Mouse (Mus musculus) forebrain, embryonic 14.5 days (tissue): Measurements from ENCODE around the gene Reep3. TPM values are rescaled to one million over a fixed set of nuclear protein-coding genes. Genes with fewer than 3 reads are reported as not detected.

ENCODE experiments used
- ATAC-seq: fragments of 200-750 bp; cut with Nextera tagmentation; 2 replicates; pipeline ENCODE4 v1.8.0; 2017; ENCODE audit warnings: mild to moderate bottlenecking, moderate library complexity
- DNase-seq: peaks from one replicate; pipeline ENCODE4 v3.0.0-alpha.2; 2015; ENCODE audit warnings: low spot score
- H3K27ac ChIP-seq: fragments of 300-500 bp; sonication (generic); 2 replicates; pipeline ENCODE4 v1.5.1; 2014; ENCODE audit warnings: low read depth, mild to moderate bottlenecking, control low read depth, low read length, moderate library complexity
- H3K27me3 ChIP-seq: fragments of 300-500 bp; sonication (generic); replicated peaks from 2 replicates; pipeline ENCODE4 v1.6.1; 2014; ENCODE audit warnings: low read length, control low read depth, mixed read lengths; ENCODE audit not compliant: control insufficient read depth, insufficient read depth
- H3K36me3 ChIP-seq: fragments of 300-500 bp; sonication (generic); 2 replicates; pipeline ENCODE4 v1.6.1; 2014; ENCODE audit warnings: low read length, control low read depth; ENCODE audit not compliant: control insufficient read depth, insufficient read depth
- H3K4me1 ChIP-seq: fragments of 300-500 bp; sonication (generic); 2 replicates; pipeline ENCODE4 v1.6.1; 2014; ENCODE audit warnings: antibody characterized with exemption, low read length, control low read depth; ENCODE audit not compliant: control insufficient read depth, insufficient read depth
- H3K4me2 ChIP-seq: fragments of 300-500 bp; sonication (generic); 2 replicates; pipeline ENCODE4 v1.6.1; 2014; ENCODE audit warnings: mild to moderate bottlenecking, control low read depth, low read length
- H3K4me3 ChIP-seq: fragments of 300-500 bp; sonication (generic); 2 replicates; pipeline ENCODE4 v1.5.1; 2014; ENCODE audit warnings: low read depth, low read length, control low read depth
- H3K9ac ChIP-seq: fragments of 300-500 bp; sonication (generic); 2 replicates; pipeline ENCODE4 v1.6.1; 2014; ENCODE audit warnings: mild to moderate bottlenecking, low read length, control low read depth, moderate library complexity
- H3K9me3 ChIP-seq: fragments of 300-500 bp; sonication (generic); replicated peaks from 2 replicates; pipeline ENCODE4 v1.6.1; 2016; ENCODE audit warnings: low read length, control low read depth, mixed read lengths; ENCODE audit not compliant: control insufficient read depth
- WGBS: fragments of 180-500 bp; shearing (Covaris S2); extraction: QIAGEN DNeasy Blood & Tissue Kit; methylation state at CpG from one replicate; pipeline ENCODE4 v1.1.7; 2014; 5-methylcytosine and 5-hydroxymethylcytosine counted together
- polyA plus RNA-seq: library from polyadenylated mRNA; unstranded; fragments of >200 nt; fragmentation: Nextera tagmentation; extraction: Ambion mirVana; gene quantifications from 2 replicates; pipeline ENCODE4 v1.2.1, GENCODE M21; 2014

Reep3 gene
- polyA plus RNA-seq, 1 experiment from 2014 or later = 26.7 TPM

DNA sequence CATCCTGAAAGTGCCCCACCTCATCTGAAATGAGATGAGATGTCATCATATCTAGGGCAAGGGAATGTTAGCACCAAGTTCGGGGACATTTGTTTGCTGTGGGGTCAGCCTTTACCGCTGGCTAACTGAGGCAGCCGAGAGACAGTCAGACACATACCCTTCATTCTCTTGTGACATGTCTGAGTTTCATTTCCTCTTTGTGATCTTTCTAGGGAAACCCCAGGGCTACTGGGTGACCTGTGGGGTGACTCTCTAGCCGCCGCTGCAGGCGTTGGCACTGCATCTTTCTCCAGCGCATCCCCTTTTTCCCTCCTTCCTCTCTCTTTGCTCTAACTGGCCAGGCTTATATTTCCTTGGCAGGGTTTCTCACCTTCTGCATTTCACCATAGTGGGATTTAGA lies 98.0 kb downstream of the Reep3 start:
- no peak overlapping the region for H3K9ac ChIP-seq
- DNase-seq = no peak

DNA sequence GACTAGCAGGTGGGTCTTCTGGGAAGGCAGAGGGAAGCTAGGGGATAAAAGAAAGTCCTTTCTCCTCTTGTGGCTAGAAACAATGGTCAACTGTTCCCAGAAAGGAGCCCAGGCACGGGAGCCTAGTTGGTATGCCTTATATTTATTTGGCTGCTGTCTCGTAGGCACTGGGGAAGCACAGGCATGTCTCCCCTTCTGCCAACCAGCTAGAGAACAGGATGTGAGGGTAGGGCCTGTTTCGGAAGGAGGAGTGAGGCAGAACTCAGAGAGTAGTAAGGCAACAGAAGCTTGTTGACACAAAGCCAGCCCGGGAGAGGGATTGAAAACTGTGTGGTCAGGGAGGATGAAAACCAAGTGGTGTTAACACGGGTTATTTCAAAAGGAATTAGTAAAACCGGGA lies 101.6 kb downstream of the Reep3 start:
- Histone ChIP-seq H3K36me3 (no peaks in the 10 kb centered on the region), H3K4me3 (no peak overlapping the region), H3K4me1 (peaks cover 9% of the 10 kb centered on the region; the same call in 1 of the 2 replicates), H3K9me3 (no peaks in the 10 kb centered on the region), H3K27me3 (no peaks in the 10 kb centered on the region), H3K9ac (no peak overlapping the region), H3K4me2 (no peak overlapping the region), H3K27ac (peak overlapping the region; percentile 46; the same call in 1 of the 2 replicates)
- ATAC-seq (no peak), DNase-seq (no peak)
- 53% methylated on average over 6 of the region's 6 CpGs for WGBS

More for the DNA sequence above, 98.0 kb downstream of the Reep3 start:
- H3K27ac ChIP-seq = no peak overlapping the region
- no peak overlapping the region for H3K4me2 ChIP-seq
- WGBS = 95% methylated on average over 7 of the region's 7 CpGs
- no peak overlapping the region for H3K4me3 ChIP-seq
- no peaks in the 10 kb centered on the region for H3K9me3 ChIP-seq
- peaks cover 21% of the 10 kb centered on the region for H3K4me1 ChIP-seq
- no peaks in the 10 kb centered on the region for H3K36me3 ChIP-seq
- no peak for ATAC-seq
- no peaks in the 10 kb centered on the region for H3K27me3 ChIP-seq

- H3K4me2 ChIP-seq = no peak overlapping the region
- H3K27me3 ChIP-seq = no peaks in the 10 kb centered on the region
- 59% methylated on average over 5 of the region's 5 CpGs for WGBS
- DNase-seq (peak; percentile 67), ATAC-seq (peak; percentile 63; the same call in 1 of the 2 replicates)
- H3K36me3 ChIP-seq = no peaks in the 10 kb centered on the region
- no peak overlapping the region for H3K9ac ChIP-seq
- H3K4me3 ChIP-seq = no peak overlapping the region
- peak overlapping the region; percentile 46; the same call in 1 of the 2 replicates for H3K27ac ChIP-seq
- peaks cover 9% of the 10 kb centered on the region; the same call in 1 of the 2 replicates for H3K4me1 ChIP-seq
- H3K9me3 ChIP-seq = no peaks in the 10 kb centered on the region
Observed at GRCm38 (mm10) chr10:66994469-66994868, 102.3 kb downstream of the Reep3 start.

GRCm38 (mm10) chr10:66992591-66992990 lies 104.2 kb downstream of the Reep3 start:
- peaks cover 9% of the 10 kb centered on the region; the same call in 1 of the 2 replicates for H3K4me1 ChIP-seq
- H3K27ac ChIP-seq = no peak overlapping the region
- H3K36me3 ChIP-seq = no peaks in the 10 kb centered on the region
- no peaks in the 10 kb centered on the region for H3K9me3 ChIP-seq
- 62% methylated on average over 5 of the region's 5 CpGs for WGBS
- H3K4me2 ChIP-seq = no peak overlapping the region
- ATAC-seq = no peak
- no peak overlapping the region for H3K4me3 ChIP-seq
- no peaks in the 10 kb centered on the region for H3K27me3 ChIP-seq
- no peak overlapping the region for H3K9ac ChIP-seq
- DNase-seq = no peak

DNA sequence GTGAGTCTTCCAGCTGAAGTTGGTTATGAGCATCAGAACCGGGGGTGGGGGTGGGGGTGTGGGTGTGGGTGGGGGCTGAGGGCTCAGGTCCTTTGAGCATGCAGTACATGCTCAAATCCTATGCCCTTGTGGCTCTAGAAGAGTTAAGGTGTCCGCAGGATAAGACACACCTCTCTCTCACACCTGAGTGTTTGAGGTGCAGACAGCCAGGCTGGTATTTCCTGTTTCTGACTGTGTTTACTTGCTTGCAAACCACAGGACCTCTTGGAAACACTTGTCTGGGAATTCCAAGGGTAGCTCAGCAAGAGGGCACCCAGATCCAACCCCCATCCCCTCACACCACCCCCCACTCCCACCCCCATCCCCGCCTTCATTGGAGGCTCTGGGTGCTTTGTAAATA lies 106.2 kb downstream of the Reep3 start:
- no peak overlapping the region for H3K4me2 ChIP-seq
- WGBS = 95% methylated on average over 3 of the region's 3 CpGs
- H3K4me3 ChIP-seq = no peak overlapping the region
- no peak overlapping the region for H3K9ac ChIP-seq
- H3K27ac ChIP-seq = no peak overlapping the region
- no peak for DNase-seq
- H3K36me3 ChIP-seq = no peaks in the 10 kb centered on the region
- H3K27me3 ChIP-seq = no peaks in the 10 kb centered on the region
- no peaks in the 10 kb centered on the region for H3K9me3 ChIP-seq
- ATAC-seq = no peak
- peaks cover 9% of the 10 kb centered on the region; the same call in 1 of the 2 replicates for H3K4me1 ChIP-seq

- H3K4me1 ChIP-seq = no peaks in the 10 kb centered on the region
- 95% methylated on average over 5 of the region's 5 CpGs for WGBS
- H3K27ac ChIP-seq = no peak overlapping the region
- no peak overlapping the region for H3K4me3 ChIP-seq
- no peaks in the 10 kb centered on the region for H3K27me3 ChIP-seq
- H3K4me2 ChIP-seq = no peak overlapping the region
- ATAC-seq = no peak
- no peaks in the 10 kb centered on the region for H3K36me3 ChIP-seq
- H3K9me3 ChIP-seq = no peaks in the 10 kb centered on the region
- H3K9ac ChIP-seq = no peak overlapping the region
- DNase-seq = no peak
Observed at GRCm38 (mm10) chr10:66983043-66983442, 113.7 kb downstream of the Reep3 start.

GRCm38 (mm10) chr10:66978215-66978614 lies 118.5 kb downstream of the Reep3 start:
- H3K9ac ChIP-seq = no peak overlapping the region
- ATAC-seq = no peak
- no peaks in the 10 kb centered on the region for H3K27me3 ChIP-seq
- 91% methylated on average over 2 of the region's 2 CpGs for WGBS
- no peaks in the 10 kb centered on the region for H3K4me1 ChIP-seq
- H3K9me3 ChIP-seq = no peaks in the 10 kb centered on the region
- no peak for DNase-seq
- no peak overlapping the region for H3K27ac ChIP-seq
- no peaks in the 10 kb centered on the region for H3K36me3 ChIP-seq
- no peak overlapping the region for H3K4me2 ChIP-seq
- H3K4me3 ChIP-seq = no peak overlapping the region

GRCm38 (mm10) chr10:66977093-66977492 lies 119.7 kb downstream of the Reep3 start:
- no peak overlapping the region for H3K4me2 ChIP-seq
- ATAC-seq = no peak

GRCm38 (mm10) chr10:66975451-66975850 lies 121.3 kb downstream of the Reep3 start:
- ATAC-seq = no peak

More at GRCm38 (mm10) chr10:66977093-66977492, 119.7 kb downstream of the Reep3 start:
- no peaks in the 10 kb centered on the region for H3K27me3 ChIP-seq
- no peak overlapping the region for H3K27ac ChIP-seq
- H3K9ac ChIP-seq = no peak overlapping the region
- DNase-seq = no peak
- no peaks in the 10 kb centered on the region for H3K4me1 ChIP-seq
- H3K4me3 ChIP-seq = no peak overlapping the region
- H3K9me3 ChIP-seq = no peaks in the 10 kb centered on the region
- WGBS = 100% methylated on average over 3 of the region's 3 CpGs
- H3K36me3 ChIP-seq = no peaks in the 10 kb centered on the region

More at GRCm38 (mm10) chr10:66975451-66975850, 121.3 kb downstream of the Reep3 start:
- Histone ChIP-seq H3K27me3 (no peaks in the 10 kb centered on the region), H3K27ac (no peak overlapping the region), H3K4me1 (no peaks in the 10 kb centered on the region), H3K36me3 (no peaks in the 10 kb centered on the region), H3K9me3 (no peaks in the 10 kb centered on the region), H3K4me3 (no peak overlapping the region), H3K4me2 (no peak overlapping the region), H3K9ac (no peak overlapping the region)
- DNase-seq = no peak
- 84% methylated on average over 1 of the region's 1 CpGs for WGBS
